Mouse (Mus musculus) erythroid progenitor cell, adult 5-6 weeks (primary cell): ENCODE measurements around the gene St8sia1. TPM values are rescaled to one million over a fixed set of nuclear protein-coding genes. Genes with fewer than 3 reads are reported as not detected.
A peak's percentile ranks its signal among the peaks of the same experiment; 100 is the strongest.

Experiments
- ATAC-seq: replicated peaks from 2 replicates; pipeline ENCODE4 v1.8.0; 2016; ENCODE audit warnings: moderate number of reproducible peaks, mild to moderate bottlenecking, moderate TSS enrichment, inconsistent platforms; ENCODE audit not compliant: poor library complexity, low FRiP score, severe bottlenecking
- total RNA-seq, 2 experiments: library from RNA; stranded (forward) in 1 of 2; stranded (reverse) in 1 of 2; fragments of 150-400 nt in 1 of 2; fragments of 186-747, 209-891 nt in 1 of 2; gene quantifications; 2 replicates each; pipeline versions ENCODE4 v1.2.3 to v1.2.4; 2015 to 2017; ENCODE audit warnings: low replicate concordance in 2 of 2

The St8sia1 gene
- total RNA-seq, 2 experiments from 2014 or later = 1.7 TPM; not detected in 1

DNA sequence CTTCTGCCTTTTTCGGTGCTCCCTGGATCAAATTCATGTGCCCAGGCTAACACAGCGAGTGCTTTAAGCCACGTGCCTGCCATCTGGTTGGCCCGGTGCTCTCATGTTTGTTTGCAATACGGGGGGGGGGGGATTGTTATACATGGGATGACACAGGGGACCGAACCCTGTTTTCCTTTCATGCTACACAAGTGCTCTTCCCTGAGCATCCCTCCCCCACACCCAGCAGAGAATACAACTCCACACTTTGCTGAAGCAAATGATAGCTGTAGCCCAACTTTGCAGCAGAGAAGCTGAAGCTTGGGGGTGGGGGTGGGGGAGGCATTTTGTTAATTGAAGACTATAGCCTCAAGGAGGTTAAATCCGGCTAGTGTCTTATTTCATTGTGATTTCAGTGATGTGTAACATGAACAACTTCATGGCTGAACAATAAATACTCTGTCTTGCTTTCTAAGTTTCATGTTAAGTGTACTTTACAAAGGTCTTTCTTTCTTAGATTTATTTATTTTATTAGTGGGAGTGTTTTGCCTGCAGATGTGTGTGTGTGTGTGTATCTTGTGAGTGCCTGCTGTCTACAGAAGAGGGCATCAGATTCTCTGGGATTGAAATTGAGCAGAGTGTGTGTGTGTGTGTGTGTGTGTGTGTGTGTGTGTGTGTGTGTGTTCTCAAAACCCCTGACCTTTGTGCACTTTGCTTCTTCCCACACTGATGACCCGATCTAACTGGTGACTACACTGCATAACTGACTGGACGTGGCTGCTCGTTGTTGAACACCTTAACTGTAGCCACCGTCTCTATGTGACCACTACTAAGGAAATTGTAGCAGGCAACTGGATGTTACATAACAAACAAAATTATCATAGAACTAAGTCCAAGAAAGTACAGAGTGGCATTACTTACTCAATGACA is 161.4 kb downstream of the St8sia1 start:
- no peak for ATAC-seq

- no peak for ATAC-seq
These were observed 162.6 kb downstream of the St8sia1 start for GRCm38 (mm10) chr6:142801687-142802086.

DNA sequence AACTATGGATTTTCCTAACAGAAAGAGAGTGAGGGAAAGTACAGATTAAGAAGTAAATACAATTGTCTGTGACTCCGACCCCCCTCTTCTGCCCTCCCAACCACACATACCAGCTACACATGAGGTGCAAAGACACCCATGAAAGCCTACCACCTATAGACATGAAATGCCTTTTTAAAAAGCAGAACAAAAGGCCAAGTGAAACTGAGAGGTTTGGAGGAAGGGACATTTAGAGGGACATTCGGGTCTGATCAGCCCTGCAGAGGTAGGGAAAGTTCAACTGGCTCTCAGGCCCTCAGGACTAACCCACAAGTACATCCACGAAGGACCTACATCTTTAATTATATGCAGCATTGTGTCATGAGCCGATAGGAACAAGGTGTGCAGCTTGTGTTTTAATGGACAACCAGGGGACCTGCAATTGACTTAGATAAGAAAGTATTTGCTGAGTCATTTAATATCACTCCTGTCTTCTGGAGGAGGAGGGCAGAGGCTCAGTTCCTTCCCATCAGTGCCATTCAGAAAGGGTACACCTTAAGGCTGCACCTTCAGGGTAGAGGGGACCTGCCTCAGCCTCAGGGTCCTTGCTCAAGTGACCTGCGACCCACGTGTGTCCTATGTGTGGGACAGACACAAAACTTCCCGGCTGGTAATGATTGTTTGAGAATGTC is 164.4 kb downstream of the St8sia1 start:
- ATAC-seq = 0 out of 2 replicates have a peak, but pooled peaks have one; percentile 34

GRCm38 (mm10) chr6:142798837-142799236 is 165.4 kb downstream of the St8sia1 start:
- no peak for ATAC-seq

GRCm38 (mm10) chr6:142797996-142798395 is 166.3 kb downstream of the St8sia1 start:
- ATAC-seq = no peak

DNA sequence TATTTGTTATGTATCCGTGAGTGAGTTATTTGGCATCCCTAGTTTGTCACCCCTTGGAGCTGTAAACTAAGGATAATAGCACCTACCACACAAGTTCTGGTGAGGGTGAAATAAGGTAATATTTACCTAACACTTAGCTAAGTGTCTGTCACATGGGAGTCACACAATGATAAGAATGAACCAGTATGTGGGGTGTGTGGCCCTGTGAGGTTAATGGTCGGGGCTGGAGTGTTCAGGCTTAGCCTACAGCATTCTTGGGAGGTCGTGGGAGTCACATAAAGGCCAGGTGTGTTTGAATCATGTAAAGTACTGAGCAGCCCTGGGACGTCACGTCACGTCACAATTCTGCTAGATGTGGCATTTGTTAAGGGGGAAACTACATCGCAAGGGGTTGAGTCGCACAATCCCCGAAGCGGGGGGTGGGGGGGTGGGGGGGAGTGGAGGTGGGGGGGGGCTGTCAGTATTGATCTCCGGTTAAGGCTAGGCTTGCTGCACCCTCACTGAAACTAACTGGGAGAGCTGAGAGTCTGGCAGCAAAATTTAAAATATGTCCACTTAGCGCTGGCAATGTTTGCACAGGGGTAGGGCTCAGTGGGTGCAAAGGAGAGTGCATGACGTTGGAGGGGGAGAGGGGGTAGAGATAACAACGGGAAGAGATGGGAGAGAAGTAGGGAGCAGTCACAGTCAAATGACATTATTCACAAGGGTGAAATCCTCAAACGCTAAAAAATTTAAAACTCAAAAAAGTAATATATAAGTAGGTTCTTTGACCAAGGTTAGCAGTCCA is 168.4 kb downstream of the St8sia1 start:
- ATAC-seq = no peak

- no peak for ATAC-seq
These were observed 169.2 kb downstream of the St8sia1 start for GRCm38 (mm10) chr6:142795087-142795486.

- ATAC-seq = no peak
These were observed 170.8 kb downstream of the St8sia1 start for GRCm38 (mm10) chr6:142793468-142793867.

DNA sequence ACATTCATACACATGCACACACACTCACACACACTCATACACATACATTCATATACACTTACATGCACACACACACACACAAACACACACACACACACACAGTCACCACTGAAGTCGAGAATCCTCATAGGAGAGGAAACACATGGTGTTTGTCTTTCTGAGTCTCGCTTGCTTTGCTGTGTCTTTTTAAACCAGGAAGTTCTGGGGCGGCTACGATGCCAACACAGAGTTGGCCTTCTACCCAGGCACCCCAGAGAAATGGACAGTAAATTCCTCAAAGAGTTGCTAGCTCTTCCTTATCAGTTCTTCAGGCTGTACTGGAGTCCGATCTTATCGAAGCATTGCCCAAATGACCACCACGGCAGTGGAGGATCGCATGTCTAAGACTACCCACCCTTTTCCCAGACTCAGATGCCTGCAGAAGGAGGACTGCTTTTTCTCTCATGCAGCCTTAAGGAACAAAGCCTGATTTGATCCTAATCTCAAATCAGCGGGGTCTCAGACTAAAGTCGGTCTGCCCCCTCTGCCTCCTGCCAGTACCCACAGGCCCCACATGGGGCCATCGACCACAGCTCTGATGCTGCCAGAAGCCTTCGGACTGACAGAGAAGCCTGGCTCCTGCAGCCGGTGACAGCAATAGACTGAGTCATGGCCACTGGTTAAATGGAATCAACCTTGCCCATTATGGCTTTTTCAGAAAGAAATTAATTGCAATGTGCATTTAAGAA is 171.8 kb downstream of the St8sia1 start:
- no peak for ATAC-seq

DNA sequence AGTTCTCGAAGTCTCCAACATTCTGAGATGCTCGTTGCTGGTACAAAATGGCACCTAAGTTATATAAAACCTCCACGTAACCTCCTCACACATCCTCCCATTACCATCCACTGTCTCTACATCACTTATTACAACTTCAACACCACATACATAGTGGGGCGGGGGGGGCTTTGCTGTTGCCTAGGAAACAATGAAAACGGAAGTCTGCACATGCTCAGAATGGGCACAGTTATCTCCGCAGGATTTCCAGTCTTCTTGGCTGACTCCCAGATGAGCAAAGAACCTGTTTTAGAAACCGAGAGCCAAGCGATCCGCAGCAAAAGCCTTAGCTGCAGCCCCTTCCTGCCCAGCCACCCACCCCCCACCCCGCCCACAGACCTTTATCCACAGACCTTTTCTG is 174.5 kb downstream of the St8sia1 start:
- no peak for ATAC-seq

DNA sequence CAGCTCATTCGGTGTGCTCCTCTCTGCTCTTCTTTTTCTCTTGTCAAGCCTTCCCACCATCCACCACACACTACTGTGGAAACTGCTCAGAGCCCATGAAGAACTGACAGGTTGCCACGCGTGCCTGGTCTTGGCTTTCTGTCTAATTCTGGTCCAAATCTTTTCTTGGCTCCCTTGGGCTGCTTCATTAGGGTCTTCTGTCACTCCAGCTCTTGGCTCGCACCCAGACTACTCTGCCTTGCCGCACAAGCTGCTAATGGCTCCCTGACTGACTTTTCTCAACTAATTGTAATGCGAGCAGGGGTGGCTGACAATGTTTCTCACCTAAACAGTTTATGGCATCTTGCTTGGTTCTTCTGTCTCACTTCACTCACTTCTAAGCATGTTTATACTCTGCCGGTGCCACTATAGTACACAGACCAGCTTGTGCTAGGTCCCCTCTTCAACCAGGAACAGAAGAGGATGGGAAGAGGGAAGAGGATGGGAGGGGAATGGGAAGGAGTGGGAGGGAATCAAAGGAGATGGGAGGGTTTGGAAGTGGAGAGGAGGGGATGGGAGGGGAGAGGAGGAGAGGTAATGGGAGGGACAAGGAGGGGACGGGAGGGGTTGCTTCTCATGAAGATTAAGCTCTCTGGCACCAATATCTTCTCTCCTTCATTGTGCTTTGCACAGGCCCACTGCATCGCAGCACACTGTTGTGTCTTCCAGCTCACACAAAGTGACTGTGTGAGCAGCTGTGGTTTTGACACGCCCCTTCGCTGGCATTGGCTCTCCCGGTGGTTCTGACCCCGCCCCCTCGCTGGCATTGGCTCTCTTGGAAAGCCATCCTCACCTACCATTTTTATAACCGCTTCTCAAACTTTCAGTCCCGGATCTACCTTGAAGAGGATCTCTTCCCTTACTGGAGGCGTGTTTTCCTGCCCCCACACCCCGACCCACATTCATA is 175.9 kb downstream of the St8sia1 start:
- ATAC-seq = no peak

GRCm38 (mm10) chr6:142786106-142786505 is 178.1 kb downstream of the St8sia1 start:
- no peak for ATAC-seq

DNA sequence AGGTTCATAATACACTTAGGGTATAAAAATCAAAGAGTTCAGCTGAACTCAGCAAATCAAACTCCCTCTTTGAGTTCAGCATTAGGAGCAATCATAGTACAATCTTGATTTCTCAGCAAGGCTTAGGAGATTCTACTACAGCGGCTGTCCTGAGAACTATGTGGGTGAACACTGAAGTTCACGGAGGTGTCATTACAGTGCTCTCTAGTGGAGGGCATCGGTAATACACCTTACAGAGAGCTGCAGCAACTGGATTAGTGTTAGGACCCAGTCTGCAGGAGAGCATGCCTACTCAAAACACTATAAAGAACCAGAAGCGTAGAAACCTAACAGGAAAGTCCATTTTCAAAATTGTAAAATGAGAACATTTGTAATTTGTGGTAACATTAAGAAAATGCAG is 178.9 kb downstream of the St8sia1 start:
- ATAC-seq = peak; percentile 75

DNA sequence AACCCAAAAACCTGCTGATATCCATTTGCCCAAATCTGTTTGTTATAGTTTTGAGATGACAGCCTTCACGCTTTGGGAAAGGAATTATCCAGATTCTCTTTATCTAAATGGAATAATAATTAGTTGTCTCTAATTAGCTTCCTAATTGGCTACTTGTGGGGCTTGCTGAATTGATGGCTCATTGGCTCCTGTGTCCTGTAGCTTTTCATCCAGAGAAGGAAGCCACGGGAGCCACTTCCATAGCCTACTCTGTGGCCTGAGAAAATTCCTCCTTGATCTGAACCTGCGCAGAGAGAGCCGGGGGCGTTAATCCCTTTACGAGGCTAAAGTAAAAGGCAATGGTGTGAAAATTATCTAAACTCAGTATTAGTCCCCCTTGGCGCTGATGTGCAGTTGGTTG is 183.0 kb downstream of the St8sia1 start:
- no peak for ATAC-seq

GRCm38 (mm10) chr6:142780574-142781033 is 183.6 kb downstream of the St8sia1 start:
- no peak for ATAC-seq

- no peak for ATAC-seq
These were observed 184.3 kb downstream of the St8sia1 start for GRCm38 (mm10) chr6:142779812-142780573.

- no peak for ATAC-seq
These were observed 185.0 kb downstream of the St8sia1 start for GRCm38 (mm10) chr6:142779045-142779811.
